Mouse (Mus musculus) heart, postnatal 0 days (tissue): ENCODE data around the gene Pou2f3. TPM values are rescaled to one million over a fixed set of nuclear protein-coding genes. Genes with fewer than 3 reads are reported as not detected.

Experiments used
- ATAC-seq: fragments of 200-750 bp; cut with Nextera tagmentation; 2 replicates; pipeline ENCODE4 v1.8.0; 2017; ENCODE audit warnings: low read depth, moderate number of reproducible peaks, moderate library complexity; ENCODE audit not compliant: insufficient read depth
- DNase-seq: peaks from one replicate; pipeline ENCODE4 v3.0.0-alpha.2; 2016; ENCODE audit warnings: low spot score
- H3K27ac ChIP-seq: fragments of 300-500 bp; sonication (generic); 2 replicates; pipeline ENCODE4 v1.5.1; 2014; ENCODE audit warnings: low read depth, mild to moderate bottlenecking
- H3K27me3 ChIP-seq: fragments of 300-500 bp; sonication (generic); 2 replicates; pipeline ENCODE4 v1.6.1; 2014; ENCODE audit warnings: low read length, mixed read lengths; ENCODE audit not compliant: control insufficient read depth, insufficient read depth
- H3K36me3 ChIP-seq: fragments of 300-500 bp; sonication (generic); replicated peaks from 2 replicates; pipeline ENCODE4 v1.6.1; 2014; ENCODE audit warnings: low read length, mixed read lengths; ENCODE audit not compliant: control insufficient read depth, insufficient read depth
- H3K4me1 ChIP-seq: fragments of 300-500 bp; sonication (generic); 2 replicates; pipeline ENCODE4 v1.6.1; 2014; ENCODE audit warnings: antibody characterized with exemption; ENCODE audit not compliant: control insufficient read depth, insufficient read depth
- H3K4me2 ChIP-seq: fragments of 300-500 bp; sonication (generic); 2 replicates; pipeline ENCODE4 v1.6.1; 2014; ENCODE audit warnings: low read depth, mild to moderate bottlenecking, low read length, moderate library complexity
- H3K4me3 ChIP-seq: fragments of 300-500 bp; sonication (generic); 2 replicates; pipeline ENCODE4 v1.5.1; 2014; ENCODE audit warnings: low read depth, low read length
- H3K9ac ChIP-seq: fragments of 300-500 bp; sonication (generic); replicated peaks from 2 replicates; pipeline ENCODE4 v1.6.1; 2014; ENCODE audit warnings: low read depth, low read length, mixed read lengths
- H3K9me3 ChIP-seq: fragments of 300-500 bp; sonication (generic); replicated peaks from 2 replicates; pipeline ENCODE4 v1.6.1; 2016; ENCODE audit warnings: low read length; ENCODE audit not compliant: control insufficient read depth
- CTCF ChIP-seq: IDR thresholded peaks from 2 replicates; pipeline ENCODE4 v1.5.1; 2016; ENCODE audit warnings: antibody characterized with exemption, control low read depth, low read depth
- EP300 ChIP-seq: IDR thresholded peaks from 2 replicates; pipeline ENCODE4 v1.6.1; 2016; ENCODE audit warnings: antibody characterized with exemption, low read depth
- WGBS: fragments of 180-500 bp; shearing (Covaris S2); extraction: QIAGEN DNeasy Blood & Tissue Kit; methylation state at CpG from one replicate; pipeline ENCODE4 v1.1.7; 2014; 5-methylcytosine and 5-hydroxymethylcytosine counted together
- polyA plus RNA-seq: library from polyadenylated mRNA; unstranded; fragments of >200 nt; fragmentation: Nextera tagmentation; extraction: Ambion mirVana; gene quantifications from 2 replicates; pipeline ENCODE4 v1.2.1, GENCODE M21; 2015
- total RNA-seq: library from RNA; depleted of rRNA; stranded (reverse); fragments of >200 nt; gene quantifications from 2 replicates; pipeline ENCODE4 v1.2.3, GENCODE M21; 2014; ENCODE audit warnings: low replicate concordance; rRNA removed

Gene Pou2f3
- total RNA-seq (not detected in 2 replicates), polyA plus RNA-seq (0.08 and 0.10 TPM in 2 replicates)

DNA sequence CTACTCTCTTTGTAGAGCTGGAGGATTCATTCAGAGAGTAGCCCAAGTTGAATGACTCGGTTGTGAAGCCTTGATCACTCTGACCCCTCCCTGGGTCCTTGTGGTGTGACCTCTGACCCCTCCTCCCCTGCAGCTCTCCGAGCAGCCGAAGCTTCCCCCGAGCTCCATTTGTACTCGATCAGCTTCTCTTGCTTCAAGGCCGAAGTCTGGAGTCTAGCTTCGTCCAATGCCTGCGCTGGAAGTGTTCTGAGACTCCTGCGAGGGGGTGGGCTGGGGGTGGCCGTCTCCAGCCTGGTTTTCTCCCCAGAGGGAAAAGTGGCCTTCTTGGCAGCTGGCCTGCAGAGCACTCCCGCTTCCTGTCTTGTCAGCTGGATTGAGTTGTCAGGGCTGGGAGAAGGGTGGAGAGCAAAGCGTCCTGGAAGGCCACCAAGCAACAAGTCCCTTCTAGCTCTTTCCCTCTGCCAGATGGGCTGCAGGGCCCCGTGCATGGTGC lies at the start of gene Pou2f3:
Gene Pou2f3 (minus strand): TSS at position 180 of the 493 bp plus-strand sequence.
- H3K27ac ChIP-seq, result no peak within 1 kb of the TSS
- 20% methylated on average over 13 of the region's 13 CpGs for WGBS
- TF ChIP-seq EP300 (no peak), CTCF (no peak)
- H3K9ac ChIP-seq, result no peak within 1 kb of the TSS
- no peaks in the 10 kb centered on the region for H3K9me3 ChIP-seq
- peak within 1 kb of the TSS; percentile 37 for H3K4me2 ChIP-seq
- no peak within 1 kb of the TSS for H3K4me3 ChIP-seq
- DNase-seq (peak; percentile 60), ATAC-seq (peak; percentile 71)
- no peaks in the 10 kb centered on the region for H3K36me3 ChIP-seq
- peaks cover 22% of the 10 kb centered on the region for H3K27me3 ChIP-seq
- H3K4me1 ChIP-seq, result peaks cover 15% of the 10 kb centered on the region; the same call in 1 of the 2 replicates

DNA sequence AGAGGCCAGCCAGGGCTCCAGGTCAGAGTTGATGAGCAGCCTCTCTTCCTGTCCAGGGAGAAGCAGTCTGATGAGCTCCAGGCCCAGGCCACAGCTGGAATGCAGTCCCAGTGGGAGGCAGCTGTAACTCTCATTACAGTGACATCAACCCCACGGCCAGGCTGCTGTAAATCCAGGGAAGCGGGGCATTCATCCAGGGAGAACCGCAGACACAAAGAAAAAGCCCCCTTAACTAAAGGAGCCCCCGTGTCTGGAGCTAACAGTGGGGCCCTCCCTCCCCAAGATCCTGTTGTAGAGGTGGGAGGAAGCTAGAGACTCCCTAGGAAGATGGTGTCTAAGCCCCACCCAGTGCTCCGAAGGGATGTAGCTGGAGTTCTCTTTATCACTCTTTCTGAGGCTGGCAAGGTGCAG lies 43.1 kb upstream of the Pou2f3 start:
- Histone ChIP-seq H3K36me3 (no peaks in the 10 kb centered on the region), H3K9me3 (no peaks in the 10 kb centered on the region), H3K4me3 (no peak overlapping the region), H3K9ac (no peak overlapping the region), H3K27me3 (no peaks in the 10 kb centered on the region), H3K4me2 (no peak overlapping the region), H3K27ac (0 out of 2 replicates have a peak overlapping the region, but pooled peaks have one; percentile 30), H3K4me1 (no peaks in the 10 kb centered on the region)
- ATAC-seq (peak; percentile 78), DNase-seq (no peak)
- TF ChIP-seq EP300, result no peak
- WGBS, result 41% methylated on average over 5 of the region's 5 CpGs

DNA sequence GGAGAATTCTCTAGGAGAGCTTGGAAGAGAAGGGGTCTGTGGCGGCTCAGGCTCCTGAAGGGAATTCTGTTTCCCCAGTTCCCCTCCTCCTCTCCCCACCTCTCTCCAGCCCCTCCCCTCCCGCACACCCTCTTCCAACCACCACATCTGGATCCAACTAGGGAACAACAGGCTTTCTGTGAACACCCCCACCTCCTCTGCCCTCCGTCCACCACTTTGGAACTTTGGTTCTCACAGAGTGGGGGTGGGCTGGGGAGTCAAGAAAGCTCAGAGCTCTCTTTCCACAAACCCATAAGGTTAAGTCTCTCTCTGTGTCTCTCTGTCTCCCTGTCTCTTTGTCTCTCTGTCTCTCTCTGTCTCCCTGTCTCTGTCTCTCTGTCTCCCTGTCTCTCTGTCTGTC lies 42.6 kb upstream of the Pou2f3 start:
- Histone ChIP-seq H3K4me3 (no peak overlapping the region), H3K27me3 (no peaks in the 10 kb centered on the region), H3K36me3 (no peaks in the 10 kb centered on the region), H3K27ac (0 out of 2 replicates have a peak overlapping the region, but pooled peaks have one; percentile 30), H3K4me1 (no peaks in the 10 kb centered on the region), H3K9ac (no peak overlapping the region), H3K9me3 (no peaks in the 10 kb centered on the region), H3K4me2 (no peak overlapping the region)
- TF ChIP-seq EP300 (no peak), CTCF (no peak)
- DNase-seq, result no peak
- 0 out of 2 replicates have a peak, but pooled peaks have one; percentile 39 for ATAC-seq
- WGBS, result 70% methylated on average over 3 of the region's 3 CpGs

GRCm38 (mm10) chr9:43251786-43252185 lies 41.6 kb upstream of the Pou2f3 start:
- Histone ChIP-seq H3K27ac (no peak overlapping the region), H3K36me3 (no peaks in the 10 kb centered on the region), H3K9me3 (no peaks in the 10 kb centered on the region), H3K4me2 (no peak overlapping the region), H3K4me3 (no peak overlapping the region), H3K9ac (no peak overlapping the region), H3K27me3 (no peaks in the 10 kb centered on the region), H3K4me1 (peaks cover 3% of the 10 kb centered on the region; the same call in 1 of the 2 replicates)
- TF ChIP-seq CTCF, result no peak
- TF ChIP-seq EP300, result no peak
- DNase-seq (no peak), ATAC-seq (no peak)
- WGBS, result 79% methylated on average over 2 of the region's 2 CpGs

- H3K27ac ChIP-seq, result no peak overlapping the region
- no peaks in the 10 kb centered on the region for H3K36me3 ChIP-seq
- no peak for DNase-seq
- H3K4me2 ChIP-seq, result peak overlapping the region; percentile 20; the same call in 1 of the 2 replicates
- H3K9me3 ChIP-seq, result no peaks in the 10 kb centered on the region
- ATAC-seq, result no peak
- H3K9ac ChIP-seq, result no peak overlapping the region
- no peak overlapping the region for H3K4me3 ChIP-seq
- 14% methylated on average over 10 of the region's 10 CpGs for WGBS
- TF ChIP-seq CTCF, result no peak
- TF ChIP-seq EP300, result no peak
- H3K4me1 ChIP-seq, result peaks cover 5% of the 10 kb centered on the region; the same call in 1 of the 2 replicates
- H3K27me3 ChIP-seq, result no peaks in the 10 kb centered on the region
These were observed 36.6 kb upstream of the Pou2f3 start for GRCm38 (mm10) chr9:43246738-43247180.
